Mouse (Mus musculus) intestine, embryonic 14.5 days (tissue): Measurements from ENCODE around the gene Apex1. TPM values are rescaled to one million over a fixed set of nuclear protein-coding genes. Genes with fewer than 3 reads are reported as not detected.
A peak's percentile ranks its signal among the peaks of the same experiment; 100 is the strongest.
"Not testable (repeated sequence)": the region's sequence is repeated elsewhere in the genome, so short reads cannot be mapped to it uniquely, and the experiment has no call there.

ENCODE experiments used
- ATAC-seq: fragments of 200-750 bp; cut with Nextera tagmentation; replicated peaks from 2 replicates; pipeline ENCODE4 v1.8.0; 2017; ENCODE audit warnings: low read depth, moderate number of reproducible peaks, moderate TSS enrichment, moderate library complexity; ENCODE audit not compliant: low FRiP score, low TSS enrichment
- DNase-seq: peaks from one replicate; pipeline ENCODE4 v3.0.0-alpha.2; 2018; ENCODE audit warnings: low spot score
- H3K27ac ChIP-seq: fragments of 300-500 bp; sonication (generic); 2 replicates; pipeline ENCODE4 v1.5.1; 2014; ENCODE audit warnings: low read depth, mild to moderate bottlenecking, control low read depth
- H3K27me3 ChIP-seq: fragments of 300-500 bp; sonication (generic); replicated peaks from 2 replicates; pipeline ENCODE4 v1.6.1; 2014; ENCODE audit warnings: low read length, control low read depth; ENCODE audit not compliant: control insufficient read depth, insufficient read depth
- H3K36me3 ChIP-seq: fragments of 300-500 bp; sonication (generic); 2 replicates; pipeline ENCODE4 v1.6.1; 2014; ENCODE audit warnings: low read length, control low read depth; ENCODE audit not compliant: control insufficient read depth, insufficient read depth
- H3K4me1 ChIP-seq: fragments of 300-500 bp; sonication (generic); replicated peaks from 2 replicates; pipeline ENCODE4 v1.6.1; 2014; ENCODE audit warnings: low read length, control low read depth, mixed read lengths; ENCODE audit not compliant: control insufficient read depth, insufficient read depth
- H3K4me2 ChIP-seq: fragments of 300-500 bp; sonication (generic); 2 replicates; pipeline ENCODE4 v1.6.1; 2014; ENCODE audit warnings: low read length
- H3K4me3 ChIP-seq: fragments of 300-500 bp; sonication (generic); 2 replicates; pipeline ENCODE4 v1.5.1; 2014; ENCODE audit warnings: low read depth, low read length, control low read depth, mixed read lengths
- H3K9ac ChIP-seq: fragments of 300-500 bp; sonication (generic); 2 replicates; pipeline ENCODE4 v1.6.1; 2014; ENCODE audit warnings: mild to moderate bottlenecking, low read length
- H3K9me3 ChIP-seq: fragments of 300-500 bp; sonication (generic); 2 replicates; pipeline ENCODE4 v1.6.1; 2016; ENCODE audit warnings: low read length, control low read depth; ENCODE audit not compliant: control insufficient read depth
- WGBS: fragments of 180-500 bp; shearing (Covaris S2); extraction: QIAGEN DNeasy Blood & Tissue Kit; methylation state at CpG from one replicate; pipeline ENCODE4 v1.1.7; 2014; 5-methylcytosine and 5-hydroxymethylcytosine counted together
- polyA plus RNA-seq: library from polyadenylated mRNA; unstranded; fragments of >200 nt; fragmentation: Nextera tagmentation; extraction: Ambion mirVana; gene quantifications from 2 replicates; pipeline ENCODE4 v1.2.1, GENCODE M21; 2014

Gene Apex1
- polyA plus RNA-seq, 1 experiment from 2014 or later: 291 TPM

- H3K27ac ChIP-seq, H3K9me3 ChIP-seq, H3K4me3 ChIP-seq, H3K9ac ChIP-seq, H3K36me3 ChIP-seq, H3K27me3 ChIP-seq, H3K4me1 ChIP-seq: not testable (repeated sequence)
- DNase-seq (peak; percentile 63), ATAC-seq (peak; percentile 71)
- H3K4me2 ChIP-seq: peak within 1 kb of the TSS; percentile 32; the same call in 1 of the 2 replicates
- 9% methylated on average over 19 of the region's 19 CpGs for WGBS
These were observed 31.3 kb downstream of the Apex1 start, which contains the start of gene Pnp2 for GRCm38 (mm10) chr14:50955942-50956508. TSS of gene Pnp2 (plus strand) at chr14:50955992.

- H3K36me3 ChIP-seq, H3K27me3 ChIP-seq, H3K9me3 ChIP-seq, H3K27ac ChIP-seq, H3K9ac ChIP-seq, H3K4me2 ChIP-seq, H3K4me3 ChIP-seq, ATAC-seq, DNase-seq, H3K4me1 ChIP-seq: not testable (repeated sequence)
- WGBS: 84% methylated on average over 6 of the region's 6 CpGs
These were observed 32.0 kb downstream of the Apex1 start for GRCm38 (mm10) chr14:50956724-50957123.

- 59% methylated on average over 3 of the region's 3 CpGs for WGBS
- H3K27me3 ChIP-seq, H3K9ac ChIP-seq, H3K9me3 ChIP-seq, ATAC-seq, H3K4me1 ChIP-seq, DNase-seq, H3K27ac ChIP-seq, H3K4me3 ChIP-seq, H3K36me3 ChIP-seq, H3K4me2 ChIP-seq: not testable (repeated sequence)
These were observed 32.4 kb downstream of the Apex1 start for GRCm38 (mm10) chr14:50957146-50957545.

GRCm38 (mm10) chr14:50958289-50958995, 33.7 kb downstream of the Apex1 start:
- H3K4me3 ChIP-seq, H3K4me2 ChIP-seq, H3K9ac ChIP-seq, H3K36me3 ChIP-seq, H3K27me3 ChIP-seq, H3K9me3 ChIP-seq, ATAC-seq, H3K4me1 ChIP-seq, DNase-seq, H3K27ac ChIP-seq: not testable (repeated sequence)
- WGBS: 94% methylated on average over 5 of the region's 5 CpGs

GRCm38 (mm10) chr14:50968216-50968980, 43.6 kb downstream of the Apex1 start:
- Histone ChIP-seq H3K9ac (no peak overlapping the region), H3K9me3 (no peaks in the 10 kb centered on the region), H3K27me3 (no peaks in the 10 kb centered on the region), H3K27ac (no peak overlapping the region), H3K4me1 (0 out of 2 replicates have a peak, but pooled peaks cover 3% of the 10 kb centered on the region), H3K36me3 (no peaks in the 10 kb centered on the region), H3K4me3 (no peak overlapping the region), H3K4me2 (no peak overlapping the region)
- 86% methylated on average over 5 of the region's 5 CpGs for WGBS
- ATAC-seq: no peak
- no peak for DNase-seq

- ATAC-seq (no peak), DNase-seq (no peak)
- Histone ChIP-seq H3K9me3 (no peaks in the 10 kb centered on the region), H3K27me3 (no peaks in the 10 kb centered on the region), H3K27ac (no peak overlapping the region), H3K36me3 (no peaks in the 10 kb centered on the region), H3K4me3 (no peak overlapping the region), H3K4me1 (0 out of 2 replicates have a peak, but pooled peaks cover 3% of the 10 kb centered on the region), H3K4me2 (no peak overlapping the region), H3K9ac (no peak overlapping the region)
- 13% methylated on average over 1 of the region's 1 CpGs for WGBS
These were observed 44.3 kb downstream of the Apex1 start for GRCm38 (mm10) chr14:50969041-50969440.

GRCm38 (mm10) chr14:50969558-50970544, 45.1 kb downstream of the Apex1 start:
- WGBS: 45% methylated on average over 12 of the region's 12 CpGs
- no peak overlapping the region for H3K9ac ChIP-seq

GRCm38 (mm10) chr14:50970822-50971221, 46.1 kb downstream of the Apex1 start:
- ATAC-seq: no peak

More at GRCm38 (mm10) chr14:50969558-50970544, 45.1 kb downstream of the Apex1 start:
- H3K27me3 ChIP-seq: no peaks in the 10 kb centered on the region
- H3K27ac ChIP-seq: no peak overlapping the region
- no peaks in the 10 kb centered on the region for H3K9me3 ChIP-seq
- no peak overlapping the region for H3K4me2 ChIP-seq
- H3K4me1 ChIP-seq: 0 out of 2 replicates have a peak, but pooled peaks cover 3% of the 10 kb centered on the region
- no peak overlapping the region for H3K4me3 ChIP-seq
- H3K36me3 ChIP-seq: no peaks in the 10 kb centered on the region
- no peak for ATAC-seq
- no peak for DNase-seq

More at GRCm38 (mm10) chr14:50970822-50971221, 46.1 kb downstream of the Apex1 start:
- Histone ChIP-seq H3K9ac (no peak overlapping the region), H3K36me3 (no peaks in the 10 kb centered on the region), H3K4me3 (no peak overlapping the region), H3K4me1 (0 out of 2 replicates have a peak, but pooled peaks cover 3% of the 10 kb centered on the region), H3K9me3 (no peaks in the 10 kb centered on the region), H3K27me3 (no peaks in the 10 kb centered on the region), H3K4me2 (no peak overlapping the region), H3K27ac (no peak overlapping the region)
- no peak for DNase-seq
- 75% methylated on average over 1 of the region's 1 CpGs for WGBS
